Mouse (Mus musculus) CH12.LX (cell line): ENCODE measurements around the gene Plce1.

Experiments used
- CTCF ChIP-seq, 2 experiments: IDR thresholded peaks in 1 of 2; conservative IDR thresholded peaks in 1 of 2; 2 replicates each; pipeline ENCODE4 v1.5.1; 2011 to 2012; ENCODE audit warnings: low read depth in 2 of 2, low read length in 2 of 2, improper control_type of control experiment in 1 of 2, inconsistent platforms in 1 of 2, mild to moderate bottlenecking in 1 of 2, moderate library complexity in 1 of 2
- EP300 ChIP-seq: IDR thresholded peaks from 2 replicates; pipeline ENCODE4 v1.6.1; 2011; ENCODE audit warnings: low read length, improper control_type of control experiment
- GABPA ChIP-seq: IDR thresholded peaks from 2 replicates; pipeline ENCODE4 v1.6.1; 2012; ENCODE audit warnings: low read depth, low read length, improper control_type of control experiment, inconsistent platforms; ENCODE audit not compliant: insufficient replicate concordance
- MXI1 ChIP-seq: IDR thresholded peaks from 2 replicates; pipeline ENCODE4 v1.6.1; 2011; ENCODE audit warnings: mild to moderate bottlenecking, low read depth, low read length, improper control_type of control experiment
- POLR2A ChIP-seq: IDR thresholded peaks from 2 replicates; pipeline ENCODE4 v1.6.1; 2011; ENCODE audit warnings: low read depth, mild to moderate bottlenecking, improper control_type of control experiment, low read length
- TBP ChIP-seq: conservative IDR thresholded peaks from 2 replicates; pipeline ENCODE4 v1.6.1; 2011; ENCODE audit warnings: low read depth, low read length, improper control_type of control experiment

DNA sequence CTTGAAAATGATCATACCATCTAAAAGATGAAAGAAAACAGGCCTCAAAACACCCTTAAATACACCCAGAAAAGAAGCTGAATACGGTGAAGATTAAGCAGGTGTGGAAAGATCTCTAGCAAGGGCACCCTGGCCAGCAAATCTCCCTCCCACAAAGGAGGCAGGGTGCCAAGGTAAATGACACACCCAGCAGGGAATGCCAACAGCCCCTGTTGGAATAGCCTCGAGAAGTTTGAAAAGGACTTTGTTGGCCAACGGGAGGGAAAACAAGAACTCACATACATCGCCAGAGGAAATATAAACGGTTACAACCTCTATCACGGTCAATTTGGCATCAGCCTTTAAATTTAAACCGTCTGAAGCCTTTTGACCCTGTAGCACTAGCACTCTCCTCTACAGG is 5.5 kb upstream of the Plce1 start:
- TF ChIP-seq TBP (no peak), MXI1 (no peak), POLR2A (no peak), GABPA (no peak), EP300 (no peak), CTCF (conservative IDR thresholded peaks at IDR 0.05 in 1 of 2, IDR thresholded peaks at IDR 0.05 in 1 of 2; ENCODE audit: low read depth in 2 of 2, low read length in 2 of 2) (no peak)
